Mouse (Mus musculus): ENCODE data around the gene Lmln.

- no peak for TF ChIP-seq CTCF (IDR thresholded peaks at IDR 0.05; ENCODE audit: extremely low read depth, insufficient read depth, insufficient read length, insufficient replicate concordance)
- no peak for TF ChIP-seq POLR2A (IDR thresholded peaks at IDR 0.05; ENCODE audit: low read depth, low read length)
These were observed 70.9 kb downstream of the Lmln start for GRCm38 (mm10) chr16:33133186-33133585.
